Mouse (Mus musculus) left cerebral cortex, postnatal 10 days (tissue): Measurements from ENCODE around the gene Arntl2. TPM values are rescaled to one million over a fixed set of nuclear protein-coding genes. Genes with fewer than 3 reads are reported as not detected.
"Not testable (repeated sequence)": the region's sequence is repeated elsewhere in the genome, so short reads cannot be mapped to it uniquely, and the experiment has no call there.

Experiments
- DNase-seq, 2 experiments: peaks; one replicate each; pipeline ENCODE4 v3.0.0; 2021 to 2022; ENCODE audit warnings: low spot score in 2 of 2, mixed read lengths in 1 of 2; ENCODE audit errors: extremely low spot score in 1 of 2
- intact Hi-C: fragments of 180-260 bp; cut with DNase I; formaldehyde crosslinking; loops from one replicate; pipeline ENCODE4 v1.15.1; 2025
- total RNA-seq, 2 experiments: library from RNA; stranded (reverse); gene quantifications; 2 replicates each; pipeline ENCODE4 v1.2.3; 2021

Gene Arntl2
- total RNA-seq, 2 experiments from 2014 or later, result 7.1 to 11.5 TPM

DNA sequence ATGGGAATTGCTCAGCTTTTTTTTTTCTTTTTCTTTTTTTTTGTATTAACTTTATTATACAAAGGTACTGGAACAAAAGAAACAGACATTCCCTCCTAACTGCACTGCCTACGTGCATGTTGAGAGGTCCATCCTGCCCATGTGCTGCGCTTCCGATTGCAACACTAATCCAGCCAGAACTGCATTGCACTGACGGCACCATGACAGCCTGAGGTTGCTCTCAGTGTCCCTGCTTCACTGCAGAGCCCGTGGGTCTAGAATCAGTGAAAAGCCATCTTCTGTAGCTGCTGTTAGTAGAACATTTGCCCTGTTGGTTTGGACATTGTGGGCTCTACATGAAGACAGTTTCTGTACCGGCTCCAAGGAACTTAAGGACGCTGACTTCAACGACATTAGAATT, 20.0 kb upstream of the Arntl2 start:
- DNase-seq, intact Hi-C loops: not testable (repeated sequence)

DNA sequence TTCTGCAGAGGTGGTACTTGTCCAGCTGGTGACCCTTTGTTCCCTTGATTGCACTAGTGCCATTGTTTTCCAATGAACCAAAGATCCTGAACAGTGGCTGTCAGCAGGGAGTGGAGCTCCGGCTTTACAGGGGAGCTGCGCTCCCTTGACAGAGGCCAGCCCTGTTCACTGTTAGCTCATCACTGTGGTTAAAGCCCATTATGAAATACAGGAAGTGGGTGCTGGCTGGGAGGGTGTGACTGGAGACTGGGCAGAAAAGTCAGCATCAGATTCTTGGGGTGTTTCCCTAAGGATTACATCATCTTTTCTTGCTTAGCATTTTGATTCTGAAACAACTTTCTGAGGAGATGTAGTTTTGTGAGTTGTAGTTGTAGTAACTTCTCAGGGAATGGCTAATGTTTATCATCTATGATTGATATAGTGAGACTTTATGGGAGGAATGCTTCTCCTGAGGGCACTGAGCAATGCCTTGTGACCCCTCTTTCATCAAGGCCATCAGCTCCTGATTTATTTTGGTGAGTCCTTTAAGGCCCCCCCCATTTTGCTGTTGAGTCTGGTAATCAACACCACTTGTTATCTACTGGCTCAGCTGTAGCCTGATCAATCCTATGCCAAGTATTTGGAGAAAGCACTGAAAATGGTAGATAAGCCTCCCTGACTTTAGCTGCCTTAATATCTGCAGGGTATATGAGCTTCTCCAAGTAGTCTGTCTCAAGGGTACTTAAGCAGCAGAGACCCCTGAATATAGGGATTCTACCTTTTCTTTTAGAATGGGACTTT, 19.1 kb upstream of the Arntl2 start:
- intact Hi-C loops, result no loop called here
- no peak for DNase-seq

DNA sequence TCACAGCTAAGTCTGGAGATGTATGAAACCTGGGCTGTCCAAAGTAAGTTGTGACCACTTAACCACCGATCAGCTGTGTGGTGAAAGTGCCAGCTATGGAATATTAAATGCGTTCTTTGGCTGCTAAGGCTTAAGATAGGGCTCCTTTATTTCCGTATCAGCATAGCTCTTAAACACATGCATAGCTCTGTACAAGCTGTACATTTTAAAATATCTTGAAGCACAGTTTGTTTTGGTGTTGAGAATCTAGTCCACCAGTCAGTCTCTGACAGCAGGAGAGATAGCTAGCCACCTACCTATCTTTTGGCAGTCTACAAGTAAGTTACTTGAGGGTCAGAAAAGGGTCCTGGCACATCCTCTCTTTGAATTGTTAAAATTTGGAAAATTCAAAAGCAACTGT, 17.8 kb upstream of the Arntl2 start:
- no peak for DNase-seq
- intact Hi-C loops, result no loop called here

DNA sequence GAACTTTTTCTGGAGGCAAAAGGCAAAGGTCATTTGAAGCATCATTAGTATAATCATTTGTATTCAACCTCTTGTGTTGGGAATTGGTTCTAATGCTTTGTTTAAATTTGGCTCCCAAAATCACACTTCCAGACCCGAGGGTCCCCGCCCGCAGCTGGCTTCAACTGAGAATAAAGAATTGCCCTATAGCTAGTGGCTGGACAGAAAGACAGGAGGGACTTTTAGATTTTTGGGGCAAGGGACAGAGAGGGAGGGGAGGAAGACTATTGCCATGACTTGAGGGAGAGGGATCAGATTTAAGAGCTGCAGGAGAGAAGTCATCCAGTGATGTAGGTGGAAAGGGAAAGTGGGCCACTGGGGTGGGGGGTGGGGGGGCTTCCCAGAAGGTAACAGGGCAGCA, 14.3 kb upstream of the Arntl2 start:
- DNase-seq, result no peak
- intact Hi-C loops, result no loop called here

DNA sequence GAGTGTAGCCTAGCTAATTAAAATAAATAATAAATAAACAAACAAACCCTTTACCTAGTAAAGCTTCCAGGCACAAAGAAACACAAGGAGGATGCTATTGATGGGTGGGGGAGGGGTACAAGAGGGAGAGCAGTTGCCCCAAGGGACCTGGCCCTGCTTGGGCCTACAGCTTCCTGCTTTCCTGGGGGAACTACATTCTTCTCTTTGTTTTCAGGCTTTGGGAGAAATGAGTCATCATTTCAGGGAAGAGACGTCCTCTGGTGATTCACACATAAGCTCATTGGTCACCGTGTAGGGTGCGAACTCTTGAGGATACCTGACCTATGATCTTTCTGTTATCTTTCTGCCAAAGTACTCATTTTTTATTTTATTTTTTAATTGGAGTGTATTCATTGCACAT, 2.3 kb upstream of the Arntl2 start:
- intact Hi-C loops, result no loop called here
- DNase-seq, result no peak

DNA sequence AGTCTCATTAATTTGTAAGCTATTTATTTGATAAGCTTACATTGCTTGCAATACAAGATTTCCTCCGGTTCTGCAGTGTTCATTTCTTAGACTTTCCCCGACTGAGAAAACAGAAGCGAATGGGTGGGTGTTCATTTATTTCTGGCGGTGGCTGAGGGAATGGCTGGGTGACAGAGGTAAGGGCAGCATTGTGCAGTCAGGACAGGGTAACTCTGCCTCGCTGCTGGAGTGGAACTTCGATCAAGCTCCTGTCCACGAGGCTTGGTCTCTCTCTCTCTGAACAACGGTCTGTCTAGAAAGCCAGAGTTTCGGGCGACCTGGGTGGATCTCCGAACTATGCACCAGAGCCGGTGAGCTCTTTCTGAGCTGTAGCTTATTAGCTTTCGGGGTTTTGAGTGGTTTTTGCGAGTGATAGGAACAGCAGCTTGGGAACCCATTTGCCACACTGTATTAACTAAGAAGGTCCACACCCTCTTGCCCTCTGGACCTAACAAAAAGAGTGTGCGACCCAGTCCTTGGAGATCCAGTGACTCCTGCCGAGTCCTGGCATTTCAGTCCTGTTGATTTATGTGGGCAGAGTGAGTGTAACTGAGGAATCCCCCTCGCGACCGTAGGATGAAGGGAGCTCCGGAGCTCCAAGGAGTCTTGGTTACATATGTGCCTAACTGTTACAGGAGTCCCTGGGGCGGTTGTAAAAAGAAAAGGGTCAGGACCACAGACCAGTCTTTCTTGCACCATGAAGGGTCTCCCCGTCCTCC, 510 bp upstream of the Arntl2 start:
- intact Hi-C loops, result no loop called here
- no peak for DNase-seq

DNA sequence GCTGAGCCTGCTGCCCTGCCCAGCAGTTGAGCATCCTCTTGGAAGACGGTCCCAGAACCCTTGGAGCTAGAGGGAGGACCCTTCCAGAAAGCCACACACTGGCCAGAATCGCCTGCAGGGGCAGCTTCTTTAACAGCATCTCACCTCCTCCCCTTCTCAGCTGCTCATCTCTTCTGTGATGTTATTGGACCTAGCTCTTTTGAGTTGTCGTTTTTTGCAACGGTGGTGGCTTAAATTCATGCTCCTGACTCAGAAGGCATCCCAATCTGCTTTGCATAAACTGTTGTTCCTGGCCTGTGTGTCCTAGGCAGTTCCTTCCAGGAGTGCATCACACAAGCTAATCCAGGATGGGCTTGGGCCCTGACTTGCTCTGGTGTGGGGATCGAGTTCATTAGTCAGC, 1.6 kb downstream of the Arntl2 start:
- no peak for DNase-seq
- intact Hi-C loops, result no loop called here

DNA sequence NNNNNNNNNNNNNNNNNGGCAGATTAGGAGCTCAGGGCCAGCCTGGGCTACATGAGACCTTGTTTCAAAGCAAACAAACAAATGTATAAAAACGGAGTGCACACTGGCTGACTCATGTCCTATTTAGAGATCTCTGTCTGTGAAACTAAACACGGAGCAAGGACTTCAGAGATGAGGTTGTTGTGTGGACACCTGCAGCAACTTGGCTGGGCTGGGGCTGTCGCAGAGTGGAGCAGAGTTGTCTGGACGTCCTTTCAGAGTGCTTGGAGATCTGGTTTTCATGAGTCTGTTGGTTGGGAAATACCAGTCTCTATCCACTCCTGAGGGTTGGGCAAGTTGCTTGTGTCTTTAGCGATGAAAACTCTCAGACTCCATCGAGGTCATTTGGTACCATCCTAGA, 14.1 kb downstream of the Arntl2 start:
- intact Hi-C loops, result no loop called here

DNA sequence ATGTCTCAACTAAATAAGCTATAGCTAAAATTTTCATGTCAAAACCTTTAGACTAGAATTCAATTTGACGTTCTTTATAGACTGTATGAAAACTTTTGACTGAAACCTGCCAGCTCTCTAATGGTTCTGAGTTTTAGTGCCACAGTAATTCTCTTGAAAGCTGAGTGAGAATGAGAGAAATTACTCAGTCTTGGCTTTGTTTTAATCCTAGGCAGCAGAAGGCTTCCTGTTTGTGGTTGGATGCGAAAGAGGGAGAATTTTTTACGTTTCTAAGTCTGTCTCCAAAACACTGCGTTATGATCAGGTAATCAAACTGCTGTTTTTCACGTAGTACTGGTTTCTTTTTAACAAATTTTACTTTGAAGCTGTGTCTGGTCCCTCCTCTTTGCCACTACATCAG, 17.2 kb downstream of the Arntl2 start:
- intact Hi-C loops, result no loop called here
- DNase-seq, result no peak

More for the DNA sequence above, 14.1 kb downstream of the Arntl2 start:
- DNase-seq, result no peak

DNA sequence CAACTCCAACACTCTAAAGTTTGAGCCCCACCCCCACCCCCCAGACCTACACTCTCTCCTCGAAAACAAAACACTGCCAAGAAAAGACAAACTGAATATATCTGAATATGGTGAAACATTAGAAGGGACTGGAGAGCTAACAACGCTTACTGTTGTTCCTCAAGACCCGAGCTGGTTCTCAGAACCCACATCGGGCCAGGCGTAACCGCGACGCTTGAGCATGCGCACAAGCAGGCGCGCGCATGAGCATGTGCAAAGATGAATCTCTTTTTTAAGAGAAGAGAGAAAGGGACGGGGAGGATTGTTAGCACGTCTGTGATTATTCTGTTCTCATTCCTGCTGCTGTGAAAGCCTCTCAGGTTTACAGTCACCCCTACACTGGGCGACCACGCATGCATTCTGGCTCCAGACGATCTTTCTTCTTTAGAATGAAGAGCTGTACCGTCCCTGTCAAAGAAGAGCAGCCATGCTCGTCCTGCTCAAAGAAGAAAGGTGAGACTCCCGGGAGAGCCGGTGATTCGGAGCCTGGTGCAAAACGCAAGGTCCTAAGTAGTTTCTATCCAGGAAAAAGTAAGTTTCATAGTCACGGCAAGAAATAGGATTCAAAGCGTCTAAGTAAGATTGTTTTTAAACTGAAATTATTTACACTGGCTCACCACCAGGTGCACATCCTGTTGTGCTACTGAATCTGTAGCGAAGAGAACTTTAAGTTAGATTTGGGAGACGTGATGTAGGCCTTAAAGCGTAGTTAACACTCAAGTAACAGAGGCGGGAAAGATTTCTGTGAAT, 24.5 kb downstream of the Arntl2 start:
- intact Hi-C loops, result loop anchor here (10.0 kb wide), 1 partner anchor 274 kb away; the partner anchor contains the start of gene Klhl42
- no peak for DNase-seq

DNA sequence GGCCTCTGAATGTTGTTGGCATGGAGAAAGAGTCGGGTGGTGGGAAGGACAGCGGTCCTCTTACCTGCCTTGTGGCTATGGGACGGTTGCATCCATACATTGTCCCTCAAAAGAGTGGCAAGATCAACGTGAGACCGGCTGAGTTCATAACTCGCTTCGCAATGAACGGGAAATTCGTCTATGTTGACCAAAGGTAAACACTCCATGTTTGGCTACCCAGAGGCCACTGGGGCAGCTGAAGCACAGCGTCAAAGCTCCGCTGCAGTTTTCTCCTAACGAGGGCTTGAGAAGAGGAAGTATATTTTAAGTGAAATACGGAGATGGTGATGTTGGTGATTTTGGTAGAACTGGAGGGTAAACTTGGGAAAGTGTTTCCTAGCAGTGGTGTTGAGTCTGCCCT, 26.1 kb downstream of the Arntl2 start:
- intact Hi-C loops, result loop anchor here (10.0 kb wide), 1 partner anchor 273 kb away; the partner anchor contains the start of gene Klhl42

DNA sequence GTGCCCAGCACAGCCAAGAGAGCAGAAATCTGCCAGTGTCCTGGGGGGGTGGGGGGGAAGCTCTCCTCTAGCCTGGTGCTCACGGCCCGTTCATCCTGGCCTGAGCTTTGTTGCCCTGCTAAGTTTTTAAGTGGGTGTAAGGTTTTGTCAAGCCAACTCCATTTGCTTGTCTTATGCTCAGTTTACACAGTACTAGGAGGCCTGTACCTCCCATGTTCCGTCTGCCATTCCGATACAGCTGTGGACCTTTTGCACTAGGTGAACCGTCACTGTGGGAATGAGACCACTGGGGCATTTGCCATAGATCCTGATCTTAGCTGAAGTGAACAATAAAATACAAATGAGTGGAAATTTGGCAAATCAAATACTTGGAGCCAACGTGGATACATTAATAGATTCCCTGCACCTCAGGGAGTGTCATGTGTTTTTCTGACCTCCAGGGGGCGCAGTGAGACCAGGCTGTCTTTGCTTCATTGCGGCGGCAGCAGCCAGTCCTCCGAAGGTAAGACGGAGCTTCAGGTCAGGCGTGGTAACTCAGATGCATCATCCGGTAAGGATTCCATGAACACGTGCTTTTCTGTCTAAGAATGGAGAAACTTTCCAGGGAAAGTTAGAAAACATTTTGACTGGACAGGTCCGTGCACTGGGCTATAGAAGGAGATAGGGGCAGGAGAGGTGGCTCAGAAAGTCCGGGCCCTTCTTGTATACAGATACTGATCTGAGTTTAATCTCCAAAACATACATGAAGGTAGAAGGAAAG, 29.1 kb downstream of the Arntl2 start:
- DNase-seq, result peak; percentile 38 to 67
- intact Hi-C loops, result loop anchor here (5.0 to 10.0 kb wide), 2 partner anchors 270 to 1127 kb away; partner anchors contain the start of gene Klhl42

More for the DNA sequence above, 26.1 kb downstream of the Arntl2 start:
- DNase-seq, result no peak

DNA sequence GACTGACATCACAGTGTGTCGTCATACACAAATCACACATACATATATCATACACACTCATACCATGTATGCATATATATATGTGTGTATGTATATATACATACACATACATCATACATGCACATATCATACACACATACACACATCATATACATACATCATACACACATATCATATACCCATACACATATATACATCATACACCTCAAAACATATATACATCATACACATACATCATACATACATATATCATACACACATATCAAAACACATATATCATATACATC, 29.6 kb downstream of the Arntl2 start:
- intact Hi-C loops, result loop anchor here (5.0 to 10.0 kb wide), 2 partner anchors 269 to 1127 kb away; partner anchors contain the start of gene Klhl42
- no peak for DNase-seq

DNA sequence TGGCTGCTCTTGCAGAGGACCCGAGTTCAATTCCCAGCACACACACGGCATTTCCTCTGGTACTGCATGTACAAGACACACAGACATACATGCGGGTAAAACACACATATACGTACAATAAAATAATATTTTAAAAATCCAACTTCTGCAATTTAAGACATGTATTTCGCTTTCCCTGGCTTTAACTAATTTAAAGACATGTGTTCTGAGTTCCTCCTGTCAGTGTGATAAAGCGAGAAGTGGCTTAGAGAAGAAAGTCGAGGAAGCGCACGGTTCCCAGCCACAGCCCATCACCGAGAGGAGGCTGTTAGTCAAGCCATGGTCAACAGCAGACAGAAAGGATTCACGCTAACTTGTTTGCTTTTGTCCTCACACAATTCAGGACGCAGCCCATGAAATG, 35.5 kb downstream of the Arntl2 start:
- intact Hi-C loops, result loop anchor here (5.0 kb wide), 1 partner anchor 131 kb away; no protein-coding TSS in a partner anchor
- no peak for DNase-seq

DNA sequence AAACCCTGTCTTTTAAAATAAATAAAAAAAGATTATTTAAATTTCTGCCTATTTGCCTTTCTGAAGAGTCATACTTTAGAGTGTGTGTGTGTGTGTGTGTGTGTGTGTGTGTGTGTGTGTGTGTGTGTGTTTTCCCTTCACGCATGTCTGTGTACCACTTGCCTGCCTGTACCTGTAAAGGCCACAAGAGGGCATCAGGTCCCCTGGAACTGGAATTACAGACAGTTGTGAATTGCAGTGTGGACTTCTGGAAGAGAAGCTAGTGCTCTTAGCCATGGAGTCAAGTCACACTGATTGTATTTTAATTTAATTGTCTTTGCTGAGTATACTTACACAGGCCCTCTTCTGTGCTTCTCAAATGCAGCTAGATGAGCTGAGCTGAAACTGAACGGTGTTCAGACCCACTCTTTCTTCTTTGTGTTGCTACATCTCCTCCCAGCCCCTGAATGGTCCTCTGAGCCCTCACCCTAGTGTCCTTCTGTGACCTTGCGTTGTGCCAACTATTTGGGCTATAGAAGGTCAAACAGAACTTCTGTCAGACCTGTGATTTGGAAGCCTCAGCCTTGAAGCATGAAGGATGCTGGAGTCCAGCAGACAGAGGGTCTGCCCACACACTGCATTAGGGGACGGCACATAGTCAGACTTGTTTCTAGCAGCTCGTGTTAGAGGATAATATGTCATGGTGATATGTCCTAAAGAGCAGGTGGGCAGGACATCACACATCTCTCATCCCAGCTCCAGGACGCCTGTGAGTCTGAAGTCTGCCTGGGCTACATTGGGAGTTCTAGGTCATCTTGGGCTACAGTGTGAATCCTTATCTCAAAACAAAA, 37.8 kb downstream of the Arntl2 start:
- intact Hi-C loops, result loop anchor here (2.0 to 5.0 kb wide), 2 partner anchors 129 to 161 kb away; no protein-coding TSS in a partner anchor
- peak; percentile 46 for DNase-seq

DNA sequence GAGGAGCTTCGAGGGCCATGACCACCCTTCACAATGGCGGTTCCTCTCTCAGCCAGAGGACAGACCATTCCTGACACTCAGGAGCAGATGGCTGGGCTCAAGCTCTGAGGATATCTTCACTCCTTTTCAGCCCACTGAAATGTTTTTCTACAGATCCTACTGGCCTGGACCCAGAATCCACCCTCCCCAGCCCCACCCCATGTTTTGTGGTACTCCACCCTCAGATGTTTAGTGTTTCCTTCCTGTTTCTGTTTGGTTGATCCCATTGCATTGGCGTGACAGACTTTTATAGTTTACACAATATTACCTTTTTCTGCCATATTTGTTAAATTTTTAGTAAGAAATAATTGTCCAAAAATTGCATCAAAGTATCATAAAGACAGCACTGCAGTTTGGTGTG, 38.5 kb downstream of the Arntl2 start:
- intact Hi-C loops, result loop anchor here (5.0 kb wide), 1 partner anchor 128 kb away; no protein-coding TSS in a partner anchor
- DNase-seq, result no peak

DNA sequence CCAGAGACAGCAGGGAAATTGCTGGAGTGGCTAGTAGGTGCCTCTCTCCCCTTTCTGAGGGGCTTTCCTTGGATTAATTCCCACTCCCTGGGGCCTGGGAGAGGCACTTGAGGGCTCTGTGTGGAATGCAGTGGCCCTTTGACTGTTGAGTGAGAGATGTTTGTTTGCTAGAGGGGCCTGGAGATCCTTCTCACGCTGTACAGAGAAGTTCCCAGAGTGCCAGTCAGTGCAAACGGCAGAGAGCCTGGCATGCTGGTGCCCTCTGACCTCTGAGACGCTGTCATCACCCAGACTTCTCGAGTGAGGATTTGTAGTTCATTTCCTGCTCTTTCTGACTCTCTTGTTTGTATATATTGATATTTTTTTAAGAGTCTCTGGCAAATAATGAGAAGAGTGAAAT, 39.9 kb downstream of the Arntl2 start:
- intact Hi-C loops, result no loop called here
- DNase-seq, result no peak

DNA sequence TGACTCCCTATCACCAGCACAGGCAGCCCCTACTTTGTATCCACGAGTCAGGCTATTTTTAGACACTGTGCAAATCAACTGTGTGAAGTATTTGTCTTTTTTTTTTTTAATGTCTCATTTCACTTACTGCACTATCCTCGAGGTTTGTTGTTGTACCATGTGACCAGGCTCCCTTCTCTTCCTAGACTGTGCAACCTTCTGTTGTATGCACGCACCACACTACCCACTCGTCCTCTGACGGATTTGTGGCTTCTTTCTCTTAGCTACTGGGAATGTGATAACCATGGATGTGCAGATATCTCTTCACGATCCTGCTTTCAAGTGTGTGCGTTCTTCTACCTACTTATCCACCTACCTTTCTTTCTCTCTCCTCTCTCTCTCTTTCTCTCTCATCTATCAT, 41.5 kb downstream of the Arntl2 start:
- DNase-seq, result no peak
- intact Hi-C loops, result no loop called here
